Mouse (Mus musculus): ENCODE results near the gene Sptbn4. TPM values are rescaled to one million over a fixed set of nuclear protein-coding genes. Genes with fewer than 3 reads are reported as not detected.

Sptbn4 gene
- total RNA-seq, 2 experiments from 2014 or later: 130 to 133 TPM

Other genes with a start within 250 kb of the Sptbn4 start
- gene Itpkc, start 219.0 kb downstream of the Sptbn4 start, total RNA-seq (2021): 10 to 100 TPM; 10.6 TPM
- 10 to 100 TPM; 32.7 to 40.7 TPM for gene Coq8b, start 214.7 kb downstream of the Sptbn4 start, total RNA-seq (2021)
- 100 to 1,000 TPM; 141 to 149 TPM for gene Numbl, start 189.3 kb downstream of the Sptbn4 start, total RNA-seq (2021)
- 10 to 100 TPM; 43.9 to 47.5 TPM for gene Ltbp4, start 110.0 kb downstream of the Sptbn4 start, total RNA-seq (2021)
- 10 to 100 TPM; 25.8 to 28.2 TPM for gene Shkbp1, start 91.7 kb downstream of the Sptbn4 start, total RNA-seq (2021)
- gene Gm20479, start 90.3 kb downstream of the Sptbn4 start, total RNA-seq (2021): not detected
- 10 to 100 TPM; 18.5 to 20.1 TPM for gene Blvrb, start 292 bp upstream of the Sptbn4 start, total RNA-seq (2021)
- gene Sertad3, start 26.1 kb upstream of the Sptbn4 start, total RNA-seq (2021): 1 to 10 TPM; 4.2 to 5.1 TPM
- 10 to 100 TPM in 1 of 2 experiments, 1 to 10 TPM in 1; 8.7 to 11.5 TPM for gene Sertad1, start 39.2 kb upstream of the Sptbn4 start, total RNA-seq (2021)
- under 1 TPM; 0.25 to 0.35 TPM for gene Prx, start 51.6 kb upstream of the Sptbn4 start, total RNA-seq (2021)
- gene Hipk4, start 75.6 kb upstream of the Sptbn4 start, total RNA-seq (2021): not detected
- gene Pld3, start 105.5 kb upstream of the Sptbn4 start, total RNA-seq (2021): 100 to 1,000 TPM; 575 to 580 TPM
- gene 2310022A10Rik, start 105.5 kb upstream of the Sptbn4 start, total RNA-seq (2021): 10 to 100 TPM; 24.7 to 26.5 TPM
- gene Akt2, start 143.9 kb upstream of the Sptbn4 start, total RNA-seq (2021): 100 to 1,000 TPM in 1 of 2 experiments, 10 to 100 TPM in 1; 88.8 to 103 TPM
- 10 to 100 TPM; 45.3 to 45.7 TPM for gene Ttc9b, start 206.2 kb upstream of the Sptbn4 start, total RNA-seq (2021)
- 100 to 1,000 TPM; 175 to 180 TPM for gene Map3k10, start 226.9 kb upstream of the Sptbn4 start, total RNA-seq (2021)
- gene Zfp607b, start 241.7 kb upstream of the Sptbn4 start, total RNA-seq (2021): 10 to 100 TPM; 10.3 to 10.6 TPM